Comparison of ENCODE assay signal across 8 mouse cellular contexts in genomic region chr5:110176362-110177020, GRCm38 (mm10). TPM values are rescaled to one million over a fixed set of nuclear protein-coding genes. Genes with fewer than 3 reads are reported as not detected.
DNase-seq lines count a peak whose midpoint lies in the region; ATAC-seq lines count a peak whose summit lies in the region.

TSS of gene Golga3 (plus strand) at chr5:110176701.

- peak; percentile 97 for ATAC-seq in hindbrain, embryonic 15.5 days (ENCODE audit: low FRiP score, low read depth)

- H3K27me3 ChIP-seq in hindbrain, embryonic 15.5 days = no peaks in the 10 kb centered on the region

- H3K4me3 ChIP-seq in hindbrain, embryonic 15.5 days = peak within 1 kb of the TSS; percentile 95

- peak within 1 kb of the TSS; percentile 86 for H3K4me2 ChIP-seq in hindbrain, embryonic 15.5 days

- WGBS in hindbrain, embryonic 15.5 days = under 1% methylated on average over 40 of the region's 41 CpGs

- peaks cover 15% of the 10 kb centered on the region for H3K4me1 ChIP-seq in hindbrain, embryonic 15.5 days (replicated peaks)

- H3K27ac ChIP-seq in hindbrain, embryonic 15.5 days (replicated peaks) = peak within 1 kb of the TSS; percentile 88

- no peaks in the 10 kb centered on the region for H3K9me3 ChIP-seq in hindbrain, embryonic 15.5 days

- peaks cover 6% of the 10 kb centered on the region; the same call in 1 of the 2 replicates for H3K36me3 ChIP-seq in hindbrain, embryonic 15.5 days

- peak; percentile 92 for DNase-seq in T-cell, adult 2 months (ENCODE audit: low spot score)
- peak; percentile 87 to 93 for DNase-seq in cerebellum, postnatal 36 days
- peak; percentile 84 to 90 for DNase-seq in frontal cortex, postnatal 36 days (ENCODE audit: low spot score in 2 of 2)
- DNase-seq in left cerebral cortex, adult 11 months (ENCODE audit: low spot score) = peak; percentile 87
- DNase-seq in lung, postnatal 4 days = peak; percentile 95 to 97
- DNase-seq in retina, postnatal 7 days (ENCODE audit: low read depth, low spot score) = peak; percentile 87
- DNase-seq in urinary bladder, adult 2 months (ENCODE audit: low spot score) = peak; percentile 80

- H3K9ac ChIP-seq in hindbrain, embryonic 15.5 days = peak within 1 kb of the TSS; percentile 94

RNA-seq across cellular contexts. Expression of gene Golga3, which starts in this region (rescaled TPM):
- 23.2 and 24.8 TPM in 2 replicates for polyA plus RNA-seq in hindbrain, embryonic 15.5 days (2015; fragmentation: Nextera tagmentation; extraction: Ambion mirVana)
- 16.8 and 19.3 TPM in 2 replicates for polyA plus RNA-seq in urinary bladder, adult 2 months (2012; rRNA removed)

Comparison
In these comparisons a context has a peak if more than half of its experiments do, and no peak if none do; other contexts are left out.
1. Peak in every context shown above with its lines: DNase-seq, ATAC-seq, H3K4me3 ChIP-seq and H3K27ac ChIP-seq.